Mouse (Mus musculus) ES-CJ7 (cell line): ENCODE results near the gene Bri3bp.
A peak's percentile ranks its signal among the peaks of the same experiment; 100 is the strongest.
"Not testable (repeated sequence)": the region's sequence is repeated elsewhere in the genome, so short reads cannot be mapped to it uniquely, and the experiment has no call there.

Source experiments
- DNase-seq: peaks from one replicate; pipeline ENCODE4 v3.0.0; 2011; ENCODE audit warnings: low read depth, low spot score

Bri3bp gene

GRCm38 (mm10) chr5:125441234-125442114 lies at the start of gene Bri3bp:
Bri3bp (plus strand) TSS chr5:125441568.
- peak; percentile 76 for DNase-seq

DNA sequence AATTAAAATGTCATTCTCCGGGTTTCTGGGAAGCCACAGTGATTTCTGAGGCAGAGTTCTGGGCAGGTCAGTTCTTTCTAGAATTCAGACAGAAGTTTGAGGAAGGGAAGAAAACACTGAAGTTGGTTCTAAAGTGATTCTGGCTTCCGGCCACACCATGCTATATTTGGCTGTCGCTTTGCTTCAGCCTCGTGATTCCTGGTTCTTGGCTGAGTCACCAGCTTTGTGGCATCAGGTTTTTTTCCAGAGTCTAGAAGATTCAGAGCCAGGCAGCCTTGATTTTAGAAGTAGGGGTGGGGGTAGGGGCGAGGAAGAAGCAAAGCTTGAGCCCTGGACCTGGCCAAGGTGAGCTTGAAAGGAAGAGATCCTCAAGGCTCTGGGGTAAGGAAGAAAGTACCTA lies 49.8 kb upstream of the Bri3bp start:
- DNase-seq = no peak

- not testable (repeated sequence) for DNase-seq
Observed at GRCm38 (mm10) chr5:125392176-125392575, 49.2 kb upstream of the Bri3bp start.

DNA sequence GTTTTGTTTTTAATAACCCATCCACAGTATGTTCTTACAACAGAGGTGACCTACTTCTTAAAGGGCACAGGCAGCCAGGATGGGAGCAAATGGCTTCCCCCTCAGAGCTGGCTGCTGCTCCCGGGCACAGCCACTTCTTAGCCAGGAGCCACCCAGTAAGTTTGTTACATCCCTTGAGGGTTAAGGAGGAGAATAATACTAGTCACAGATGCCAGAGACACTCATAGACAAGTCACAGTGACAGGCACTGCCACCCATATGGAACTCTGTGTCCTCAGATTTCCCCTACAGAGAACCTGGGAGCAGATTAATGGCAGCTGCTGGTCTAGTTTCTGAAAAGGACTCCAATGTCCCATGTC lies 48.8 kb upstream of the Bri3bp start:
- no peak for DNase-seq

- peak; percentile 96 for DNase-seq
Observed at GRCm38 (mm10) chr5:125392977-125393621, 48.3 kb upstream of the Bri3bp start.

DNA sequence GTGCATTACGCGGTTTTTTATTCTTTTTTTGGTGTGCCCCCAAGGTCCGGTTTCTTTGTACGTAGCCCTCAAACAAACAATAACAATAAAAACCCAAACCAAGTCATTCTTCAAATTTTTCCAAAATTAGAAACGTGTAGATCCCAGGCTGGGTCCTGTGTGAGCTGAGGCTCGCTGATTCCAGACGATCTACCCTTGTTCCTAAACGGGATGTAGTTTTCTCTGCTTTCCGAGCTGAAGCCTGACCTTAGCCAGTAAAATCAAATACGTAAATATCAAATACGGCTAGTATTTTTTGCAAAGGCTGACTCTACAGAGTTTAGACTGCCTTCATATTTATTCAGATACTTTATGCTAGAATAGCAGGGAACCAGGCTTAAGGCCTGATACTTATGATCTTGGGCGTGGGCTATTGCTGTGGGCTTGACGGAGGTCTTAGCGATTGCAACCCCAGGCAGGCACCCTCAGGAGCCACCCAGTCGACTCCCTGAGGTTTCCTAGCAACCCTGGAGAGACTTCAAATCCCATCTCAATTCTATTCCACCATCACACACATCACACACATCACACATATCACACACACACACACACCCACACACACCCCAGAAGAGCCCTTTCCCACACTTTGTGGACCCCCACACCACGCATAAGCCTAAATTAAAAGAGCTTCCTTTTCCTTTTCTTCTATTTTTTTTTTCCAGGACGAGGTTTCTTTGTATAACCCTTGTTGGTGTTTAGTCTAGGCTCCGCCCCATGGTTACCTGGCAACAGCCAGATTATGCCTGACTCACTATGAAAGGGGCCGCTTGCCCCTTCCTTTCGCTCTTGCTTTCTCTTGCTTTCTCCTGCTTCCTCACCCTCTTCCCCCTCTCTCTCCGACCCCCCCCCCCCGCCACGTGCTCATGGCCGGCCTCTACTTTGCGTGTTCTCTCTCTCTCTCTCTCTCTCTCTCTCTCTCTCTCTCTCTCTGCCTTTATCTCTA lies 47.5 kb upstream of the Bri3bp start:
- peak; percentile 83 for DNase-seq

GRCm38 (mm10) chr5:125395008-125395407 lies 46.4 kb upstream of the Bri3bp start:
- DNase-seq = no peak

DNA sequence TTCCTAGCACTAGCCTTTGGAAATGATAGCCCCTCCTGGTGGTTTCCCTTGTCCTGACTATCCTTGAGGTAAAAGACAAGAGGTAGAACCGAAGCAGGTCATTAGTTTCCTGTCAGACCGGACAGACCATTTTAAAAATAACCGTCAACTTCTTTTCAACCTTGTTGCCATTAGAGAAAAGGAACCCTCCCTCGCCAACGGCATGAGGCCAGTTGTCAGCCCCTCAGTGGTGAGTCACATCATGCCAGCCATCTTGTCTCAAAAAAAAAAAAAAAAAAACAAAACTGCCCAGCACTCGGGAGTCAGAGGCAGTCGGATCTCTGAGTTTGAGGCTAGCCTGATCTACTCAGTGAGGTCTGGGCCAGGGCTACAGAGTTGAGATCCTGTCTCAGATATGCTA lies 40.5 kb upstream of the Bri3bp start:
- peak; percentile 47 for DNase-seq

- DNase-seq = peak; percentile 69
Observed at GRCm38 (mm10) chr5:125402476-125402875, 38.9 kb upstream of the Bri3bp start.

GRCm38 (mm10) chr5:125402991-125403390 lies 38.4 kb upstream of the Bri3bp start:
- DNase-seq = no peak

GRCm38 (mm10) chr5:125403481-125404465 lies 37.6 kb upstream of the Bri3bp start:
- peak; percentile 64 for DNase-seq

- DNase-seq = no peak
Observed at GRCm38 (mm10) chr5:125404536-125404902, 36.8 kb upstream of the Bri3bp start.

DNA sequence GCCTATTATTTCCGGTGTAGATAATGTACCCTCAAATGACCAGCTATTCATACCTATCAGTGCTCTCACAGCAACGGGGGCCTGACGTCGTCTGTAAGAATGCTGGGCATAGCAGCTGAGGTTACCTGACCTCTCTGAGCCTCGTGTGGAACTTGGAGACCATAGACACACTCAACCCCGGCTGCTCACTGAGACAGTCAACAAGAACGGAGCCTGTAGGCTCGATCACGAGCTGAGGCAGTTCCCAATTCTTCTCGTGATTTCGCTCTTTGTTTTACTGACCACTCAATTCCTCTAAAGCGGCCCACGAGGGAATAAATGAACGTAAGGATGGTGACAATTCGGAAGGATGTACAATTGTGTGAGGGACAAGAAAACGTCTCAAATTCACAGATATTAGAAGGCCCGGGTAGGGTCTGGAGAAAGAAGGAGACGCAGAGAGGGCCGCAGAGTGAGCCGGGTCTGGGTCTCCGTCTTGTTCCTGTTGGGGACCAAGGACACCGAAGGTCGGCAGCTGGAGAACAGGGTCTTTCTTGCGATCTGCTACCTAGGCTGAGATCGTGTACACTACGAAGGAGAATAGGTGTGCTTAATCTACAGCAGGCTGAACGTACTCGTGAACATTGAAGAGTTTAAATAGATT lies 36.3 kb upstream of the Bri3bp start:
- peak; percentile 72 for DNase-seq

GRCm38 (mm10) chr5:125405546-125406248 lies 35.7 kb upstream of the Bri3bp start:
- peak; percentile 82 for DNase-seq

GRCm38 (mm10) chr5:125406322-125407016 lies 34.9 kb upstream of the Bri3bp start:
- peak; percentile 77 for DNase-seq

DNA sequence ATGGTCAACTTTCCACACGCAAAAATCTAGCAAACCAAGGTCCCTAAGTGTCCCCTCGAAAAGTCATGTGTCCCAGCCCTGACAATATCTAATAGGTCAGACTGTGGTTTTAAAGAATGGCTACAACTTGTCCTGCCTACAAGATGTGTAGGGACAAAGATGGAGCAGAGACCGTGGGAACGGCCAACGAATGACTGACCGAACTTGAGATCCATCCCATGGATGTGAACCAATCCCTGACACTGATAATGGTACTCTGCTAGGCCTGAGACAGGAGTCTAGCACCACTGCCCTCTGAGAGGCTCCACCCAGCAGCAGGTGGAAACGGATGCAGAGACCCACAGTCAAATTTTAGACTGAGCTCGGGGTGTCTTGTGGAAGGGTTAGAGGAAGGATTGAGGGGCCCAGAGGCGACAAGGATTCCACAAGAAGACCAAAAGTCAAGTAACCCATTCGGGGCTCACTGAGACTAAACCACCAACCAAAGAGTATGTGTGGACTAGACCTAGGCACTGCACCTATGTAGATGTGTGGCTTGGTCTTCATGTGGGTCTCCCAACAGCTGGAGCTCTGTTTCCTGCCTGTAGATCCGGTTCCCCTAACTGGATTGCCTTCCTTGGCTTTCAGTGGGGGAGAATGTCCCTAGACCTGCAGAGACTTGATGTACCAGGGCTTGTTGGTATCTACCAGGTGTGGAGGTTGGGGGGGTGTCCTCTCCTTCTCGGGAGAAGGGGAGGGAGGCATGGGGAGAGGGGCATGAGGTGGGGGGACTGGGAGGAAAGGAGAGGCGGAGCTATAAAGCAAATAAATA lies 34.1 kb upstream of the Bri3bp start:
- DNase-seq = no peak

DNA sequence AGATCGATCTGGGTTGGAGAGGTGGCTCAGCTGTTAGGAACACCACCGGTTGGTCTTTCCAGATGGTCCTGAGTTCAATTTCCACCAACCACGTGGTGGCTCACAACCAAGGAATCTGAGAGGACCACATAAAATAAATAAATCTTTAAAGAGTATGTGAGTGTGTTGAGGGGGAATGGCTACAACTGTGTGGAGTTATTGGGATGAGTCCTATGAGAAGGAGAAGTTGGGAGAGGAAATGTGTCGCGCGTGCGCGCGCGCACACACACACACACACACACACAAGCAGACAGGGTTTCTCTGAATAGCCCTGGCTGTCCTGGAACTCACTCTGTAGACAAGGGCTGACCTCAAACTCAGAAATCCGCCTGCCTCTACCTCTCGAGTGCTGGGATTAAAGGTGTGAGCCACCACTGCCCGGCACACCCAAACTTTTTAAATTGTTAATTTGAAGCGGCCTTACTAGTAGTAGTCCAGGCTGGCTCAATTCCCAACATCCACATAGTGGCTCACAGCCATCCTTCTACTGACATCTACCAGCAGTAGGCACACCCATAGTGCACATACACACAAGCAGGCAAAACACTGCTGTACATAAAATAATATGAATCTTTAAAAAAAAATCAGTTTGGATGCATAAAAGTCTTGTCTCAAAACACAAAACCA lies 33.3 kb upstream of the Bri3bp start:
- peak; percentile 46 for DNase-seq
